Mouse (Mus musculus) heart, postnatal 0 days (tissue): ENCODE results near the gene Itgb2. TPM values are rescaled to one million over a fixed set of nuclear protein-coding genes. Genes with fewer than 3 reads are reported as not detected.

Experiments used
- ATAC-seq: fragments of 200-750 bp; cut with Nextera tagmentation; 2 replicates; pipeline ENCODE4 v1.8.0; 2017; ENCODE audit warnings: low read depth, moderate number of reproducible peaks, moderate library complexity; ENCODE audit not compliant: insufficient read depth
- DNase-seq: peaks from one replicate; pipeline ENCODE4 v3.0.0-alpha.2; 2016; ENCODE audit warnings: low spot score
- H3K27ac ChIP-seq: fragments of 300-500 bp; sonication (generic); 2 replicates; pipeline ENCODE4 v1.5.1; 2014; ENCODE audit warnings: low read depth, mild to moderate bottlenecking
- H3K27me3 ChIP-seq: fragments of 300-500 bp; sonication (generic); 2 replicates; pipeline ENCODE4 v1.6.1; 2014; ENCODE audit warnings: low read length, mixed read lengths; ENCODE audit not compliant: control insufficient read depth, insufficient read depth
- H3K36me3 ChIP-seq: fragments of 300-500 bp; sonication (generic); replicated peaks from 2 replicates; pipeline ENCODE4 v1.6.1; 2014; ENCODE audit warnings: low read length, mixed read lengths; ENCODE audit not compliant: control insufficient read depth, insufficient read depth
- H3K4me1 ChIP-seq: fragments of 300-500 bp; sonication (generic); 2 replicates; pipeline ENCODE4 v1.6.1; 2014; ENCODE audit warnings: antibody characterized with exemption; ENCODE audit not compliant: control insufficient read depth, insufficient read depth
- H3K4me2 ChIP-seq: fragments of 300-500 bp; sonication (generic); 2 replicates; pipeline ENCODE4 v1.6.1; 2014; ENCODE audit warnings: low read depth, mild to moderate bottlenecking, low read length, moderate library complexity
- H3K4me3 ChIP-seq: fragments of 300-500 bp; sonication (generic); 2 replicates; pipeline ENCODE4 v1.5.1; 2014; ENCODE audit warnings: low read depth, low read length
- H3K9ac ChIP-seq: fragments of 300-500 bp; sonication (generic); replicated peaks from 2 replicates; pipeline ENCODE4 v1.6.1; 2014; ENCODE audit warnings: low read depth, low read length, mixed read lengths
- H3K9me3 ChIP-seq: fragments of 300-500 bp; sonication (generic); replicated peaks from 2 replicates; pipeline ENCODE4 v1.6.1; 2016; ENCODE audit warnings: low read length; ENCODE audit not compliant: control insufficient read depth
- CTCF ChIP-seq: IDR thresholded peaks from 2 replicates; pipeline ENCODE4 v1.5.1; 2016; ENCODE audit warnings: antibody characterized with exemption, control low read depth, low read depth
- EP300 ChIP-seq: IDR thresholded peaks from 2 replicates; pipeline ENCODE4 v1.6.1; 2016; ENCODE audit warnings: antibody characterized with exemption, low read depth
- WGBS: fragments of 180-500 bp; shearing (Covaris S2); extraction: QIAGEN DNeasy Blood & Tissue Kit; methylation state at CpG from one replicate; pipeline ENCODE4 v1.1.7; 2014; 5-methylcytosine and 5-hydroxymethylcytosine counted together
- polyA plus RNA-seq: library from polyadenylated mRNA; unstranded; fragments of >200 nt; fragmentation: Nextera tagmentation; extraction: Ambion mirVana; gene quantifications from 2 replicates; pipeline ENCODE4 v1.2.1, GENCODE M21; 2015
- total RNA-seq: library from RNA; depleted of rRNA; stranded (reverse); fragments of >200 nt; gene quantifications from 2 replicates; pipeline ENCODE4 v1.2.3, GENCODE M21; 2014; ENCODE audit warnings: low replicate concordance

The Itgb2 gene
- total and polyA plus RNA-seq, 2 experiments from 2014 or later, result 0.69 to 1.5 TPM

DNA sequence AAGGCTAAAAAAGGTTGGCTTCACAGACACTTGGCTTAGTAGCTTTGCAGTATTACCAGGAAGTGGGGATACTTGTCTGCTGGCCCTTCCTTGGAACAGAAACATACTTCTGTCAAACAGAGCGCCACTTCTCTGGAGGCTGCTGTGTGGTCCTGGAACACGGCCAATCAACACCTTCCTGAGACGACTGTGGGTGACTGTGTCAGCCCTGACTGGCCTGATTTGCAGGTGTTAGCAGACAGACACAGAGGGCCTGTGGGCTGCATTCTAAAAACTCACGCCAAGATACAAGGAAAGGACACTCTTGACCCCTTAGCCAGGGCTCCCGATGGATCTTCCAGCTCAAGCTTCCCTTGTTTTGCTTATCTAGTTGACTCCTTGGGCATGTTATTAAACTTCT, 74.9 kb downstream of the Itgb2 start:
- no peak overlapping the region for H3K4me2 ChIP-seq
- no peak overlapping the region for H3K4me3 ChIP-seq
- H3K9me3 ChIP-seq, result no peaks in the 10 kb centered on the region
- peaks cover 4% of the 10 kb centered on the region for H3K36me3 ChIP-seq
- WGBS, result 29% methylated on average over 5 of the region's 5 CpGs
- H3K27me3 ChIP-seq, result no peaks in the 10 kb centered on the region
- no peak overlapping the region for H3K9ac ChIP-seq
- DNase-seq, result no peak
- H3K4me1 ChIP-seq, result peaks cover 8% of the 10 kb centered on the region
- ATAC-seq, result no peak
- H3K27ac ChIP-seq, result peak overlapping the region; percentile 97
- TF ChIP-seq EP300 (no peak), CTCF (no peak)

- no peaks in the 10 kb centered on the region for H3K9me3 ChIP-seq
- peaks cover 8% of the 10 kb centered on the region for H3K4me1 ChIP-seq
- H3K27ac ChIP-seq, result peak overlapping the region; percentile 97
- no peaks in the 10 kb centered on the region for H3K27me3 ChIP-seq
- WGBS, result 5% methylated on average over 1 of the region's 1 CpGs
- TF ChIP-seq CTCF, result peak; percentile 66
- TF ChIP-seq EP300, result no peak
- peak overlapping the region; percentile 72 for H3K4me3 ChIP-seq
- H3K9ac ChIP-seq, result 0 out of 2 replicates have a peak overlapping the region, but pooled peaks have one; percentile 4
- peak; percentile 63 for DNase-seq
- H3K36me3 ChIP-seq, result peaks cover 8% of the 10 kb centered on the region
- peak; percentile 28 for ATAC-seq
- peak overlapping the region; percentile 93 for H3K4me2 ChIP-seq
These were observed 75.3 kb downstream of the Itgb2 start for GRCm38 (mm10) chr10:77605368-77605767.

DNA sequence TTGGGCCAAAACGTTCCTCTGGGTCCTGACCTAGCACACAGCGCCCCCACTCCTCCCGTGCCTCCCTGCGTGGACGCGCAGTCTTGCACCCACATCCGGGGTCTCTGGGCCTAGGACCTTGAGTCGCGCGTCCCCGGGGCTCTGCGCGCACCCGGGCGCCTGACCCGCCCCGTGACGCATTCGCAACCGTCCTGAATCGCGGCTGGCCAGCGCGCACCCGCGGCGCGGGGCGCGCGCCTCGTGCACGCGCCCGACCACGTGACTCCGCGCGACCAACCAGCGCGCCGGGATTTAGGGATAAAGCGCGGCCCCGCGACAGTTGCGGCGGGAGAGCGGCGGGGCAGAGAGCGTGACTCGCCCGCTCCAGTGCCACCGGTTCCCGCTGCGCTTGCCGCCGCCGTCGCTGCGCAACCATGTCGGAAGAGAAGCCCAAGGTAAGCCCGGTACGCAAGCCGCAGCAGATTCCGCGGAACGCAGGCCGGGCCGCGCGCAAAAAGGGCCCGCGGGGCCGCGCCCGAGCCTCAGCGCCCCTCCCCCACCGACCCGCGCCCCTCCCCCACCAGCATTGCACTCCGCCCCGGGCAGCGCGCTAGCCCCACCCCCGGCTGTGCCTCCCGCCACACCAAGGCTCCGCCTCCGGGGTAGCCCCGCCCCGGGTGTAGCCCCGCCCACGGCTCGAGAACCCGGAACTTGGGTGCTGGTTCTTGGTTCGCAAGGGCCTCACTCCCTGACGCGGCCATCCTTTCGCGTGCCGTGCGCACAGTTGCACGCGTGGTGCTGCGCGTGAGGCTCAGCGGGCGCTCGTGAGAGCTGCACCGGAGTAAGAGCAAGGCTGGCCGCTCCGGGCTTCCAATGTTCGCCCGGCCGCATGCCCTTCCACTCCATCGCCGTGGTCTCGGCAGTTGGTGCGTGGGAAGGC, 76.1 kb downstream of the Itgb2 start, which contains the start of the genes Sumo3 and Gm49325:
Gene Sumo3 (plus strand): TSS at position 190 of the 919 bp plus-strand sequence.
Gene Gm49325 (plus strand): TSS at position 290 of the 919 bp plus-strand sequence.
- Histone ChIP-seq H3K4me1 (peaks cover 8% of the 10 kb centered on the region), H3K9me3 (no peaks in the 10 kb centered on the region), H3K27ac (peak within 1 kb of the TSS; percentile 97), H3K4me2 (peak within 1 kb of the TSS; percentile 93), H3K36me3 (peaks cover 16% of the 10 kb centered on the region), H3K27me3 (no peaks in the 10 kb centered on the region), H3K9ac (peak within 1 kb of the TSS; percentile 82), H3K4me3 (peak within 1 kb of the TSS; percentile 72)
- WGBS, result 1% methylated on average over 87 of the region's 119 CpGs
- peak; percentile 93 for ATAC-seq
- peak; percentile 80 for DNase-seq
- no peak for TF ChIP-seq EP300
- 0 out of 2 replicates have a peak, but pooled peaks have one; percentile 0 for TF ChIP-seq CTCF

GRCm38 (mm10) chr10:77606855-77607254, 76.8 kb downstream of the Itgb2 start:
- DNase-seq (no peak), ATAC-seq (no peak)
- H3K4me1 ChIP-seq, result peaks cover 8% of the 10 kb centered on the region
- TF ChIP-seq CTCF (no peak), EP300 (no peak)
- peak overlapping the region; percentile 82 for H3K9ac ChIP-seq
- WGBS, result 26% methylated on average over 7 of the region's 7 CpGs
- H3K9me3 ChIP-seq, result no peaks in the 10 kb centered on the region
- H3K4me3 ChIP-seq, result peak overlapping the region; percentile 72
- H3K27me3 ChIP-seq, result no peaks in the 10 kb centered on the region
- peaks cover 23% of the 10 kb centered on the region for H3K36me3 ChIP-seq
- H3K4me2 ChIP-seq, result peak overlapping the region; percentile 93
- peak overlapping the region; percentile 97 for H3K27ac ChIP-seq

GRCm38 (mm10) chr10:77607441-77607840, 77.4 kb downstream of the Itgb2 start:
- WGBS, result 61% methylated on average over 5 of the region's 5 CpGs
- no peak for ATAC-seq
- peaks cover 8% of the 10 kb centered on the region for H3K4me1 ChIP-seq
- TF ChIP-seq EP300 (no peak), CTCF (no peak)
- DNase-seq, result no peak
- peaks cover 29% of the 10 kb centered on the region for H3K36me3 ChIP-seq
- H3K4me3 ChIP-seq, result peak overlapping the region; percentile 72
- H3K27ac ChIP-seq, result peak overlapping the region; percentile 97
- H3K9ac ChIP-seq, result 0 out of 2 replicates have a peak overlapping the region, but pooled peaks have one; percentile 82
- peak overlapping the region; percentile 93 for H3K4me2 ChIP-seq
- no peaks in the 10 kb centered on the region for H3K9me3 ChIP-seq
- no peaks in the 10 kb centered on the region for H3K27me3 ChIP-seq
